Mouse (Mus musculus) right cerebral cortex, postnatal 36 days (tissue): ENCODE data around the gene Manba.

Experiments
- DNase-seq, 2 experiments: peaks; one replicate each; pipeline ENCODE4 v3.0.0; 2022; ENCODE audit warnings: low spot score in 2 of 2, mixed read lengths in 1 of 2

Manba gene

GRCm38 (mm10) chr3:135580439-135581275, 95.2 kb downstream of the Manba start:
- no peak for DNase-seq

DNA sequence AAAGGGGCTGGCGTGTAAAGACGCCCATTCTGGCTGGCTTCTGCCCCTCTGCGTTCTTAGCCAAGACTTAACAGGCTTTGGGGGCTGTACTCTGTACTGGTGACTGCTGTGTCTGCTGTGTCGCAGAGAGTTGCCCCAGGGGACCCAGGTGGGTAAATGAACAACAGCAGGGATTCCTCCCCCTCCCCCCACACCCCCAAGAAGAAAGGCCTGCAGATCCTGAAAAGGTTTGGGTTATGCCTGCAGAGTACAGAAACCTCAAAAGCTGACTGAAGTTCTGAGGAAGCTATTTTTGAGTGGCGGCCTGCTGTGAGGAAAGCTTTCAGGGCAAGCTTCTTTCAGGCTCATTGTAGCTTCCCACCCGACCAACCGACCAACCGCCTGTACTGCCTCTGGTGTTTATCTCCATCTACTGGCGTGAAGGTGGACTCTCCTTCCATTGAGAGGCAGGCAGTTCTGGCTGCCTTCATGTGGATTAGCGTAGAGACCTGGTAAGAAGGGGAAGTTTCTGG, 96.3 kb downstream of the Manba start:
- no peak for DNase-seq

GRCm38 (mm10) chr3:135582246-135582645, 96.8 kb downstream of the Manba start:
- no peak for DNase-seq

DNA sequence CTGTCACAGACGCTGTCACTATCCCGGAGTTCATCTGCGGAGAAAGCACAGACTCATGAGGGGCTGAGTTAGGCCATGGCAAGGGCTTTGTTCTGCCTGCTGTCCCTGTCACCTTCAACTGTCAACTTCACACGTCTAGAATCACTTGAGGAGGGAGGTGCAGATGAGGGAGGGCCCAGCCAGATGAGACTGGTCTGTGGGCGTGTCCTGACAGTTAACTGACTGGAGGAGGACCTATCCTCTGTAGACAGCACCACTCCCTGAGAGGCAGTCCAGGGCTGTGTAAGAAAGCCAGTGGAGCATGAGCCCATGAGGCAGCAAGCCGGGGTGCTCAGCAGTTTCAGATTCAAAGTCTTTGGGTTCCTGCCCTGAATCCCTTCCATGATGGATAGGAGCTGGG, 100.1 kb downstream of the Manba start:
- no peak for DNase-seq

- no peak for DNase-seq
Observed at GRCm38 (mm10) chr3:135586060-135586459, 100.6 kb downstream of the Manba start.

DNA sequence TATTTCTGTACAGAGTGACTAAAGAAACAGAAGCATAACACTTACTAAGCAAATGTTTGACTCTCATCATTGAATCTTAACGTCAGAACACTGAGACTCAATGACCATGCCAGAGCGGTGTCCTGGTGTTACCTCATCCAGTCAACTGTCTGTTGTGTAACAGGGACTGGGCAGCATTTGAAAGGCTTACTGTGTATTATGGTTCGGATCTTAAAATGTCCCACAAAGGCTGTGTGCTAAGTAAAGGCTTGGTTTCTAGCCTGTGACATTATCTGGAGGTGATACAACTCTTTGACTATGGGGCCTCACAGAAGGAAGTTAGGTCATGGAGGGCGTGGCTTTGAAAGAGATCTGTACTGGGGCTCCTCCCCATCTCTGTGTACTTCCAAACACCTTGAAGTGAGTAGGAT, 101.1 kb downstream of the Manba start:
- DNase-seq, result no peak

DNA sequence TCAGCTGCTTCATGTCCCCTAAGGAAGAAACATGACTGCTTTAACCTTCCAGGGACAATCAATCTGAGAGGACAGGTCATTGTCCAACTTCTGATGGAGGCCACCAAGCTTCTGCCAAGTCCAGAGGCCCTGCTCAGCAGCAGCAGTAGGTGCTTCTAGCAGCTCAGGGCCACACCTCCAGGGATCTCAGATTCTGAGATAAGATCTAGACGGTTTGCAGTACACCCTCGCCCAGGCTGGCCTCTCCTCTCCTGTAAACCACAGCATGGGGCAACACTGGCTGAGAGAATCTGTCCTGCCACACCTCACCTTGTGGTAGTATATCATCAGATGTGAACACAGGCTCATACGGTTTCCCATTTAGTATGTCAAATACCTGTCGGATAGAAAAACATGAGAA, 105.1 kb downstream of the Manba start:
- DNase-seq, result no peak

DNA sequence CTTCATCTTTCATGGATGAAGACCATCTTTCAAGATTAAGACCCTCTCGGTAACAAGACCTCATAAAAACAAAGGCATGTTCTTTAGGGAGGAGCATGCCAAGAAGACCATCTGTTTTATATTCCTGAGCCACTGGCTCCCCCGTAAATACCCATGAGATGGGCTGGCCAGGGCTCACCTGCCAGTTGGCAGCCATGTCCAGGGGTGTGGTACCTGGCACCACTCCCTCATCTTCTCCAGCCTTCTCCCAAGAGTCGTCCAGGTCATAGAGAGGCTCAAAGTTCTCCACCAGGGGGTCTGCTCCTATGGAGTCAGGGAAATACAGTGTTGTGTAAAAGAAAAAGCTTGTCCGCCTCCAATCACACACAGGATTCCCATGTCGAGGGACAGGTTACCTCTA, 106.0 kb downstream of the Manba start:
- no peak for DNase-seq

GRCm38 (mm10) chr3:135592011-135592410, 106.6 kb downstream of the Manba start:
- no peak for DNase-seq

GRCm38 (mm10) chr3:135594238-135594917, 109.0 kb downstream of the Manba start:
- no peak for DNase-seq

DNA sequence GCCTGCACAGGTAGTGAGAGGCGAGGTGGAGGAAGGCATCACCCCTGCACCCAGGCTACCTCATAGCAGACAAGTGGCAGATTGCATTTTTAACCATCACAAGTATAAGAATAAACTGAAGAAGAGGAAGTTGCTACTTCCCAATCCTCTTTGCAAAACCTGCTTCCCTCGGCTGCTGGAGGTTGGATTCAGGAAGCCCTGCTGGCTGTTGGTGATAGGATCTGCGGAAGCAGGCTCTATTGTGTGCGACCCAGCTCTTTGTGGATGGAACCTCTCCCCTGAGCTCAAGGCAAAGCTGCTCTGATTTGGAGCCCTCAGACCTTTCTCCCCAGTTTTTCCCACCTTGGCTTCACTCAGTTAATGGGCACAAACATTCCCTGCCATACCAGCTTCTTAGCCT, 111.6 kb downstream of the Manba start:
- no peak for DNase-seq

- no peak for DNase-seq
Observed at GRCm38 (mm10) chr3:135598355-135598754, 112.9 kb downstream of the Manba start.

DNA sequence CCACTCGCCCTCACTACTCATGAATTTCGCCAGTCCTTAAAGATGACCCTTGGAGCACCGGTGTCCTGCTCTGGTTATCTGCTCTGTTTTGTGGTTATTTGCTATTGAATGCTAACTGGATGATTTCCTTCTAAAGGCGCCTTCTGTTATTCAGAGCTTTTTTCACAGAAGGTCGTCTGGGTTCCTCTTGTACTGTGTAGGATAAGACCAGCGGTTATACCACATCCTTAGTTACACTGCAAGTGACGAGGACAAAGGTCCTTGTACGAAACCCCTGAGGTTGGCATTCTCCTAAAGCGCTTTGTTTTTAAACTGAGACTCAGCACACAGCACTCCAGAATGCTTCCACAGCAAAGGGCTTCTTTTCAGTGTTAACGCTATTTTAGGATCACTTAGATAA, 117.3 kb downstream of the Manba start:
- no peak for DNase-seq

- no peak for DNase-seq
Observed at GRCm38 (mm10) chr3:135604626-135605417, 119.4 kb downstream of the Manba start.

GRCm38 (mm10) chr3:135605474-135605873, 120.1 kb downstream of the Manba start:
- DNase-seq, result no peak

GRCm38 (mm10) chr3:135606592-135606991, 121.2 kb downstream of the Manba start:
- DNase-seq, result no peak

DNA sequence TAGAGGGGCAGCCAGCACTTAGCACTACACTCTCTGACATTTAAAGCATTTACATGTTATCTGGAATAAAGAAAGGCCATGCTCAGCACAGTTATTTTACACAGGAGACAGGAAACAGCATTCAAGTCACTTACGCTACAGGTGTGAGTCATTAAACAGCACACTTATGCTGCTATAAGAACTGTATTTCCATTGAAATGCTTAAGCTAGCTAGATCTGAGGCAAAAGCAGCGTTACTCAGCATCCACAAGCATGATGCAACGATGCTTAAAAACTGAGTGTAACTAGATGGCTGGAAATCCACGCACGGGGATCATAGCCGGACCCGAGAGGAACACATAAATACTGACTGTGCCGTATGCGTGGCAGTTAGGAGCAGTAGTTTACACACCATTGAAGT, 121.6 kb downstream of the Manba start:
- DNase-seq, result no peak

- DNase-seq, result no peak
Observed at GRCm38 (mm10) chr3:135607660-135608473, 122.5 kb downstream of the Manba start.

GRCm38 (mm10) chr3:135610221-135610620, 124.8 kb downstream of the Manba start:
- peak; percentile 73 to 80 for DNase-seq

DNA sequence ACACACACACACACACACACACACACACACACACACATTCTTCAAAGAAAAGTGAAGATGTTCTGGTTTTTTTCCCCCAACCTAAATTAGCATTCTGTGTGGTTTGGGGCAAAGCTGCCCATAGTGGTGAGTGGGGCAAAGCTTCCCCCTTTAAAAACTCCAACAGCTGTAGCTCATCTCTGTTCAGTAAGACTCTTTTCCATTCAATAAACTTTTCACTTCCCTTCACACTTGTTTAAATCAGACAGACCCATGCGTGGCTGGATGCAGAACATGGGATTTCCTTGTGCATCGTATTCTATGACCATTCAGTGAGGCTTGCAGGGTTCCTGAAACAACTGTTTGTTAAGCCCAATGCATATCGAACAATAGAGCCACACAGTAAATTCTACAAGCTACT, 129.0 kb downstream of the Manba start:
- DNase-seq, result no peak

- no peak for DNase-seq
Observed at GRCm38 (mm10) chr3:135616730-135617129, 131.3 kb downstream of the Manba start.
